Mouse (Mus musculus) heart, postnatal 0 days (tissue): ENCODE data around the gene Rac3. TPM values are rescaled to one million over a fixed set of nuclear protein-coding genes. Genes with fewer than 3 reads are reported as not detected.
"Not testable (repeated sequence)": the region's sequence is repeated elsewhere in the genome, so short reads cannot be mapped to it uniquely, and the experiment has no call there.

Experiments
- ATAC-seq: fragments of 200-750 bp; cut with Nextera tagmentation; 2 replicates; pipeline ENCODE4 v1.8.0; 2017; ENCODE audit warnings: low read depth, moderate number of reproducible peaks, moderate library complexity; ENCODE audit not compliant: insufficient read depth
- DNase-seq: peaks from one replicate; pipeline ENCODE4 v3.0.0-alpha.2; 2016; ENCODE audit warnings: low spot score
- H3K27ac ChIP-seq: fragments of 300-500 bp; sonication (generic); 2 replicates; pipeline ENCODE4 v1.5.1; 2014; ENCODE audit warnings: low read depth, mild to moderate bottlenecking
- H3K27me3 ChIP-seq: fragments of 300-500 bp; sonication (generic); 2 replicates; pipeline ENCODE4 v1.6.1; 2014; ENCODE audit warnings: low read length, mixed read lengths; ENCODE audit not compliant: control insufficient read depth, insufficient read depth
- H3K36me3 ChIP-seq: fragments of 300-500 bp; sonication (generic); replicated peaks from 2 replicates; pipeline ENCODE4 v1.6.1; 2014; ENCODE audit warnings: low read length, mixed read lengths; ENCODE audit not compliant: control insufficient read depth, insufficient read depth
- H3K4me1 ChIP-seq: fragments of 300-500 bp; sonication (generic); 2 replicates; pipeline ENCODE4 v1.6.1; 2014; ENCODE audit warnings: antibody characterized with exemption; ENCODE audit not compliant: control insufficient read depth, insufficient read depth
- H3K4me2 ChIP-seq: fragments of 300-500 bp; sonication (generic); 2 replicates; pipeline ENCODE4 v1.6.1; 2014; ENCODE audit warnings: low read depth, mild to moderate bottlenecking, low read length, moderate library complexity
- H3K4me3 ChIP-seq: fragments of 300-500 bp; sonication (generic); 2 replicates; pipeline ENCODE4 v1.5.1; 2014; ENCODE audit warnings: low read depth, low read length
- H3K9ac ChIP-seq: fragments of 300-500 bp; sonication (generic); replicated peaks from 2 replicates; pipeline ENCODE4 v1.6.1; 2014; ENCODE audit warnings: low read depth, low read length, mixed read lengths
- H3K9me3 ChIP-seq: fragments of 300-500 bp; sonication (generic); replicated peaks from 2 replicates; pipeline ENCODE4 v1.6.1; 2016; ENCODE audit warnings: low read length; ENCODE audit not compliant: control insufficient read depth
- CTCF ChIP-seq: IDR thresholded peaks from 2 replicates; pipeline ENCODE4 v1.5.1; 2016; ENCODE audit warnings: antibody characterized with exemption, control low read depth, low read depth
- EP300 ChIP-seq: IDR thresholded peaks from 2 replicates; pipeline ENCODE4 v1.6.1; 2016; ENCODE audit warnings: antibody characterized with exemption, low read depth
- WGBS: fragments of 180-500 bp; shearing (Covaris S2); extraction: QIAGEN DNeasy Blood & Tissue Kit; methylation state at CpG from one replicate; pipeline ENCODE4 v1.1.7; 2014; 5-methylcytosine and 5-hydroxymethylcytosine counted together
- polyA plus RNA-seq: library from polyadenylated mRNA; unstranded; fragments of >200 nt; fragmentation: Nextera tagmentation; extraction: Ambion mirVana; gene quantifications from 2 replicates; pipeline ENCODE4 v1.2.1, GENCODE M21; 2015
- total RNA-seq: library from RNA; depleted of rRNA; stranded (reverse); fragments of >200 nt; gene quantifications from 2 replicates; pipeline ENCODE4 v1.2.3, GENCODE M21; 2014; ENCODE audit warnings: low replicate concordance

Gene Rac3
- total and polyA plus RNA-seq, 2 experiments from 2014 or later: 1.4 to 12.6 TPM

GRCm38 (mm10) chr11:120727169-120727527 lies 5.9 kb downstream of the Rac3 start, which contains the start of gene Dcxr:
TSS of gene Dcxr (minus strand) at chr11:120727281.
- H3K4me1 ChIP-seq: no peaks in the 10 kb centered on the region
- H3K9me3 ChIP-seq: no peaks in the 10 kb centered on the region
- H3K4me2 ChIP-seq: peak within 1 kb of the TSS; percentile 68
- ATAC-seq (peak; percentile 93), DNase-seq (peak; percentile 94)
- peak within 1 kb of the TSS; percentile 49 for H3K4me3 ChIP-seq
- no peak within 1 kb of the TSS for H3K27ac ChIP-seq
- H3K36me3 ChIP-seq: no peaks in the 10 kb centered on the region
- peak; percentile 36; the same call in 1 of the 2 replicates for TF ChIP-seq CTCF
- no peak for TF ChIP-seq EP300
- H3K27me3 ChIP-seq: peaks cover 11% of the 10 kb centered on the region
- H3K9ac ChIP-seq: 0 out of 2 replicates have a peak within 1 kb of the TSS, but pooled peaks have one; percentile 1
- WGBS: 1% methylated on average over 14 of the region's 14 CpGs

- H3K9me3 ChIP-seq: no peaks in the 10 kb centered on the region
- H3K4me3 ChIP-seq: no peak overlapping the region
- no peak overlapping the region for H3K9ac ChIP-seq
- 0 out of 2 replicates have a peak, but pooled peaks cover 2% of the 10 kb centered on the region for H3K4me1 ChIP-seq
- TF ChIP-seq EP300 (no peak), CTCF (no peak)
- H3K27me3 ChIP-seq: peaks cover 7% of the 10 kb centered on the region
- ATAC-seq (no peak), DNase-seq (no peak)
- H3K27ac ChIP-seq: no peak overlapping the region
- no peaks in the 10 kb centered on the region for H3K36me3 ChIP-seq
- 0 out of 2 replicates have a peak overlapping the region, but pooled peaks have one; percentile 68 for H3K4me2 ChIP-seq
- 56% methylated on average over 12 of the region's 12 CpGs for WGBS
Measured at GRCm38 (mm10) chr11:120727564-120727963, 6.3 kb downstream of the Rac3 start.

GRCm38 (mm10) chr11:120728530-120729240 lies 7.4 kb downstream of the Rac3 start:
- peaks cover 6% of the 10 kb centered on the region; the same call in 1 of the 2 replicates for H3K27me3 ChIP-seq
- H3K4me2 ChIP-seq: no peak overlapping the region

GRCm38 (mm10) chr11:120729432-120730050 lies 8.3 kb downstream of the Rac3 start:
- DNase-seq, ATAC-seq, H3K9ac ChIP-seq, H3K27ac ChIP-seq, H3K9me3 ChIP-seq, H3K27me3 ChIP-seq, H3K36me3 ChIP-seq, H3K4me3 ChIP-seq, H3K4me2 ChIP-seq, H3K4me1 ChIP-seq: not testable (repeated sequence)
- WGBS: 3% methylated on average over 17 of the region's 21 CpGs

More at GRCm38 (mm10) chr11:120728530-120729240, 7.4 kb downstream of the Rac3 start:
- no peaks in the 10 kb centered on the region for H3K36me3 ChIP-seq
- WGBS: 68% methylated on average over 11 of the region's 11 CpGs
- no peak for DNase-seq
- no peak overlapping the region for H3K27ac ChIP-seq
- H3K9ac ChIP-seq: no peak overlapping the region
- H3K4me3 ChIP-seq: no peak overlapping the region
- no peaks in the 10 kb centered on the region for H3K9me3 ChIP-seq
- no peak for TF ChIP-seq CTCF
- H3K4me1 ChIP-seq: 0 out of 2 replicates have a peak, but pooled peaks cover 2% of the 10 kb centered on the region
- no peak for ATAC-seq

- TF ChIP-seq EP300 (no peak), CTCF (no peak)
- Histone ChIP-seq H3K9ac (no peak overlapping the region), H3K27ac (no peak overlapping the region), H3K9me3 (no peaks in the 10 kb centered on the region), H3K36me3 (no peaks in the 10 kb centered on the region), H3K4me2 (no peak overlapping the region), H3K4me3 (no peak overlapping the region), H3K27me3 (peaks cover 6% of the 10 kb centered on the region; the same call in 1 of the 2 replicates), H3K4me1 (0 out of 2 replicates have a peak, but pooled peaks cover 2% of the 10 kb centered on the region)
- ATAC-seq (no peak), DNase-seq (no peak)
- WGBS: 85% methylated on average over 10 of the region's 10 CpGs
Measured at GRCm38 (mm10) chr11:120730331-120730870, 9.1 kb downstream of the Rac3 start.
